Mouse (Mus musculus) activated CD4-positive, CD25-positive, alpha-beta regulatory T cell, adult 9 weeks (primary cell): ENCODE results near the gene Fam118b. TPM values are rescaled to one million over a fixed set of nuclear protein-coding genes. Genes with fewer than 3 reads are reported as not detected.

Experiments
- polyA plus RNA-seq: library from polyadenylated mRNA; unstranded; fragments of 100-300 nt; shearing (Covaris generic); gene quantifications from one replicate; pipeline ENCODE4 v1.2.1, GENCODE M21; 2017

Fam118b gene
- 65.5 TPM for polyA plus RNA-seq

GRCm38 (mm10) chr9:35267146-35267975 lies at the start of gene Fam118b, which contains the start of gene Rpusd4:
Fam118b (minus strand) TSS chr9:35267805.
Rpusd4 (plus strand) TSS chr9:35267865.

DNA sequence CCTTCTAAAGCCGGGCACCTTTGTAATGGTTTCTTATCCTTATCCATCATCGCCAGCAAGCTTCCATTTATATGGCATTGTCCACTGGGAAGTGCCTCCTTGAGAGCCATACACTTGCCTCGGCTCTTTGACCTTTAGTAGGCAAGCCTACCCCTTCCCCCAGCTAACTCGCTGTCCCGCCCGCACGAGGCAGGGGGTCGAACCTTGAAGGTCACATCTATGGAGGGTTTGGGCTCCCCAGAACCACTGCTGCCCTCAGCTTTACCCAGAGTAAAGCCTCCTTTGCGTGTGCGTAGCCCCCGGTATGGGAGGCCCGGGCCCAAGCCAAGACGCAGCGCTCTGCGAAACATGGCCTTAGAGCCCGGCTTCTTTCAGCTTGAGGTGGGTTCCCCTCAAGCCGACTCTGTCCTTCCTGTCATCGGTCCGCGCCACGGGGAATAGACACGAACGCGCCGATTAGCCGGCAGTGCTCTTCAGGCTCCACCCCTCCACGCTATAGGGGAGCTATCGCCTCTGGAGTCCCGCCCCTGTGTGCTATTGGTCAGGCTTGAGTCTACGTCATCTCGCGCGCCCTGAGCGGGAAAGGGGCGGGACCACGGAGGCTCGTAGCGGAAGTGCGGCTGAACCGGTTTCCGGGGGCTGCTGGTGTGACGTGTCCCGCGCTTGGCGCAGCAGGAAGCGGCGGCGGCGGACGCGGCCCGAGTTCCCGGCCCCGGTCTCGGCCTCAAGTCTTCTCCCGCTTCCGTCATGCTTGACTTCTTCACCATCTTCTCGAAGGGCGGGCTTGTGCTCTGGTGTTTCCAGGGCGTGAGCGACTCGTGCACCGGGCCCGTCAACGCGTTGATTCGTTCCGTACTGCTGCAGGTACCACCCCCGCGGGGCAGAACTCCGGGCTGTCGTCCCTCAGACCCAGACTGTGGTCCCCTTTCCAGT lies 56.8 kb downstream of the Fam118b start, which contains the start of gene Foxred1:
Gene Foxred1 (minus strand): TSS at position 514 of the 933 bp plus-strand sequence.

GRCm38 (mm10) chr9:35199772-35200471 lies 67.7 kb downstream of the Fam118b start, which contains the start of the genes Srpr and Tirap:
Srpr (plus strand) TSS chr9:35200175.
Tirap (minus strand) TSS chr9:35200291.

GRCm38 (mm10) chr9:35175251-35176123 lies 92.1 kb downstream of the Fam118b start, which contains the start of gene Dcps:
Dcps (minus strand) TSS chr9:35176061.

Other genes starting within 250 kb of the Fam118b start
- 26.9 TPM for gene St3gal4, start 148.5 kb downstream of the Fam118b start, polyA plus RNA-seq
- gene Dcps, start 91.7 kb downstream of the Fam118b start, polyA plus RNA-seq: 86.2 TPM
- 145 TPM for gene Srpr, start 67.6 kb downstream of the Fam118b start, polyA plus RNA-seq
- gene Tirap, start 67.5 kb downstream of the Fam118b start, polyA plus RNA-seq: 5.7 TPM
- gene Foxred1, start 56.8 kb downstream of the Fam118b start, polyA plus RNA-seq: 50.8 TPM
- gene Rpusd4, start 60 bp upstream of the Fam118b start, polyA plus RNA-seq: 53.2 TPM
- 3.8 TPM for gene Cdon, start 153.3 kb upstream of the Fam118b start, polyA plus RNA-seq